Mouse (Mus musculus) kidney, postnatal 25 days (tissue): ENCODE results near the gene Jund.
A peak's percentile ranks its signal among the peaks of the same experiment; 100 is the strongest.

Experiments used
- DNase-seq, 2 experiments: peaks; one replicate each; pipeline ENCODE4 v3.0.0; 2021; ENCODE audit warnings: mixed read lengths in 2 of 2

The Jund gene

DNA sequence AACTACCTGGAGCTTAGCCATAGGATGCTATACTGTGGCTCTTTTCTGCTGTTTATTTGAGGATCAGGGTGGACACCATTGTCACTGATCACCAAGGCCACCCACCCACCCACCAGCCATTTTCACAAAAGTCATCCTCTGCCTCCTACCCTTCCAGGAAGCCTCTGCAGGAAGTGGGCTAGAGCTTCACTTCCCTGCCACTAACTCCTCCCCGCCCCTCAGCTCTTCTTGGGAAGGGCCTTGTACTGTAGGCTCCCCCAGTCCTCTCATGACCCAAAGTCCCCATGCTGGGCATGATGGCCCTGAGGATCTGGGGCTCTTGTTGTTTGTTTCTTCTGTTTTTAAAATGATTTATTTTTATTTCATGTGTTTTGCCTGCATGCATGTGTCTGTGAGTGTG lies 23.4 kb upstream of the Jund start:
- DNase-seq: no peak

DNA sequence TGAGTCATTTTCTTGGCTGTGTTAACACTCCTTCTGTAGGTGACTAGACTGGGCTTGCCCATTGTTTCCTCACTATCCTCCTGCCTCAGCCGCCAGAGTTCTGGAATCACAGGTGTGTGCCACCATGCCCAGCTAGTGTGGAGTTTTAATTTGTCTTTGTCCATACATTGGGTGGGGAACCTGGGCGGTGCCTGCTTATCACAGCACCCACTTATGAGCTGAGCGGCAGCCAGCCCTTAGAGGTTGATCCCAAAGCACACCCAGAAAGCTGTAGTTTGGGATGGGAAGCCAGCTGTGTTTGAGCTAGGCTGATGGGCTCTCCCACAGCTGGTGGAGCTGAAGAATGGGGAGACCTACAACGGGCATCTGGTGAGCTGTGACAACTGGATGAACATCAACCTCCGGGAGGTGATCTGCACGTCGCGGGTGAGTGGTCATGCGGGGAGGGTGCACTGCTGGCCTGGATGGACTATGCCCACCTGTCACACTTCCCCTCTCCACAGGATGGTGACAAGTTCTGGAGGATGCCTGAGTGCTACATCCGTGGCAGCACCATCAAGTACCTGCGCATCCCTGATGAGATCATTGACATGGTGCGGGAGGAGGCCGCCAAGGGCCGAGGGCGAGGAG lies 21.2 kb upstream of the Jund start:
- peak; percentile 64 to 88 for DNase-seq

DNA sequence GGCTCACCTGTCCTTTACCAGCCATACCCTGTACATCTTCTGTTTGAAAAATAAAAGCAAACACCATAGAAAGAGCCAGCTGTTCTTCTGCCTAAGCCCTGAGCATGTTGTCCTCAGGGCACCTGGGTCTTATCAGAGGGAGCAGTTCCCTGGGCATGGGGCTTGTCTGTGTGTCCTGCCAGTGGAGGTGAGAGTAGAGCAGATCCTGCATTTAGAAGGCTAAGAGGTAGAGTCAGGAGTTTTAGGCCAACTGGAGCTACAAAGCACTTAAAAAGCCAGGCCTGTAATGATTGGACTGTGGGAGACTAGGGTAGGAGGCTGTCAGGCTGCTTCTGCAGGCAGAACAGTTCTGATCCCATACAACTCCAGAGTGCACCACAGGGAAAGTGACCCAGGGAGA lies 20.1 kb upstream of the Jund start:
- no peak for DNase-seq

DNA sequence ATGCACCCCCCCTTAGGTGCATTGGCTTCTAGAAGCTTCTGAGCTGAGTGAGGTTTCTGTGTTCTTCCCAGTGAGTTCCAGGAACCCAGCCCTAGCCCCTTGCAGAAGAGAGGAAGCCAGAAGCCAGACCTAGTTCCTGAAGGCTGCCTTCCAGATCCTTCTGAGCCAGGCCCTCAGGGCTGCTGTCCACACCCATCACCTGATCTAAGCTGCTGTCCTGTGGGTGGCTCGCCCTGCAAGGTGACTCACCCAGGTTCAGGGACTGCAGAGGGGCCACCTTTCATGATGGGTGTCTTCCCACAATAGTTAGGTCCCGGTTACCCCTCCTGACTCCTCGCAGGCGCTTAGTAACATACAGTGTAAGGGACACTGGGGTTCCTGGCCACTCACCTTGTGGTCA lies 19.3 kb upstream of the Jund start:
- no peak for DNase-seq

DNA sequence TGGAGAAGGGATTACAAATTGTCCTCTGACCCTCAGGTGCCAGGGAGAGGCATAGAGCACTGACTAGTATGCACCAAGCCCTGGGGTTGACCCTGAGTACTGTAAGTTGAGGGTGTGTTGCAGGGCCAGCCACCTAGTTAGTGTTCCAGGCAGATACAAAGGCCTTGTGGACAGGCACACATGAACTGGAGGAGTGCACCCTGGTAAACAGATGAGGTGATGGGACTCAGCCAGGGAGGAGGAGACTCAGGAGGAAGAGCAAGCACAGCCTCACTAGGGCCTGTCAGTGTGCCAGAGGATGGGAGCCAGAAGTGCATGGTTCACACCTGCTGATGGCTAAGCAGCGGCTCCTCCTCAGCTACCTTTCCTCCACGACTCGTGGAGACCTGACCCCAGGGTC lies 18.7 kb upstream of the Jund start:
- DNase-seq: peak; percentile 89 to 94

DNA sequence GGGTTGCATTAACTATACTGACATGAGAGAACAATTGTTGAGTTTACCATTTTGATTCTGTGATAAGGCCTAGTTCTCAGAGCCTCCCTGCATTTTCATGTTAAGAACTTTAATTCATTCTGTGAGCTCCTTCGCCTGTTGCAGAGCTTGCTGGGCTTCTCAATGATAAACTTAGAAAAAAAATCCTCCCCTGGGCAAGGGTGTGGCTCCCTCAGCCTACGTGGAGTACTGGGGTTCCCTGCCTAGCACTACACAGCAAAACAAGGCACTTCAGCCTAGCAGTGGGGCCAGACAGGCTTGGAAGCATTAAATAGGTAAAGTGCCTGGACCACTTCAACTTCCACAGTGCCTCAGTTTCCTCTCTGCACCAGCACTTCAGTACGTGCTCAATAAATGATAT lies 17.3 kb upstream of the Jund start:
- no peak for DNase-seq

DNA sequence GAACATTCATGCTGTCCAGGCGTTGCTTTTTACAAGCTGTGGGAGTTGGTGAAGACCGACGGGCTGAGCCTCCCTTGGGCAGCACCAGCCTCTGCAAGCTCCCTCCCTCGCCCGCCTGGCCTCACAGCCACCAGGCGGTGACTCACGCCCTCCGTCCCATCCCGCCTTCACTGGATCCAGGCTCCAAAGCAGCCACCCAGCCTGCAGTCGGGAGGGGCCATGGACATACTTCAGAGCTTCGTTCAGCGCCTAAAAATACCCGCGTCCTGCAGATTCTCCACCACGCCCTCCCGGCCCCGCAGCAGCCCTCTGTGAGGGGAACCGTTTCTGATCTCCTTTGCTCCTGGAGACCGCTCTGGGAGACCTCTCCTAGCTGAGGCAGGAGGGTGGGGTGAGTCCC lies 16.6 kb upstream of the Jund start:
- DNase-seq: peak; percentile 48 to 79

DNA sequence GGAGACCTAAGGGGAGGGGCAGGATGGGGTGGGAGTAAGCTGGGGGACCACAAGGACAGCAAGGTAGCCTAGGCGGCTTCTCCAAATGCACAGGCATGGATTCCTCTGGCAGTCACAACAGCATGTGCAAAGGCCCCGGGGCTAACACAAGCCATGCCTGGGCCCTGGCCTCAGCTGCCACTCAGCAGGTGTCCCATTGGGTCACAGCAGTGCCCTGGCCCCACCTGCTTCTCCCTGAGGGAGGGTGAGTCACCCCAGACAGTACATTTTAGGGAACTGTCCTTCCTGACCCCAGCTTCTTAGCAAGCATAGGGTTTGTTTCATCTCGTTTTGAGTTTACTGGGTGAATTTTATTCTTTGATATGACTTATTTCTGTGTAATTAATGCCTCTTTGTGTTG lies 16.1 kb upstream of the Jund start:
- no peak for DNase-seq

DNA sequence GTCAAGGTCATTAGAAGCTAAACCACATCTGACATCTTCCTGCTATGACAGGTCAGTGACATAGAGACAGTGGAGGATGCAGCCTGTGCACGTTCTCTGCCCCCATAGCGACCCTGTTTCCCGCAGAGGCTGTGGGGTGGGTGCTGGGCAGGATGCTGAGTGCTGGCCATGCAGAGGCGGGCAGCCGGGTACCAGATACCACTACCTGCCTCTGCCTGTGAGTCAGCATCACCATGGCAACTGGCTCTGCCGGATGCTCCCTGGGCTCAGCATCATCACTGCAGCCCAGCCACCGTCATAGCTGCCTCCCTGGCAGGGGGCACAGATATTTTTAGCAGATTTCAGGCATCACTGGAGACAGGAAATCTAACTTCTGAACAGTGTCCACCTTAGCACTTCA lies 14.5 kb upstream of the Jund start:
- no peak for DNase-seq

DNA sequence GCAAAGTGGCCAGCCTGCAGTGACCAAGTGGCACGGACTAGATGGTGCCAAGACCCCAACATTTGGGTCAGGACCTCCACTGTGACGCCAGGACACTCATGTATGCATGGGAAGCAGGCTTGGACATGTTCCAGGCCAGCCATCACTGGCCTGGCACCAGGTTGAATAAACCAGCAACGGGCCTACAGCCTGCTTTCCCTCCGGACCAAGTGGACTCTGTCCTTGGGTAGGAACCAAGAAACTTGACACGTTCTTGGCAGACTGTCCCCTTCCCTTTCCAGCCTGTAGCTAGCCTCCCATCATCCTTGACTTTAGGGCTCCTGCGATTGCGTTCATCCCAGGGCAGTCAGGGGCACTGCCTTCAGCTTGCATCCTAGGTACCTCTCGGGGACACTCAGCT lies 11.2 kb upstream of the Jund start:
- peak; percentile 85 to 90 for DNase-seq

DNA sequence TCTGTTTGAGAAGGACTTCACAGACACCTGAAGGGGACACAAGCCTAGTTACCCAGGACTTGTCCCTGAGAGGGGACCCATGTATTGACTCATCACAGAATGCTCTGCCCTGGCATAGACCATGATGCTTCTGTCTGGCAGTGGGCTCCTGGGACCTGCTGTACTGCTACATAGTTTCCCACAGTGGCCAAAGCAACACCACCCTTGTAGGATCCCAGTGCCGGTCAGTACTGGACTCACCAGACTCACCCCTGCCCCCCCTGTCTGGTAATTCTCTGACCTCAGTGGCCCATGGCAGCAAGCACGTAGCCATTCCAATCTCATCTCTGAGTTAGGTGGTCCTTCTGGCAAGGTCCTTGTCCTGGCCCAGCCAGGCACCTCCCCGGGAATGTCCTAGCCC lies 10.6 kb upstream of the Jund start:
- no peak for DNase-seq

DNA sequence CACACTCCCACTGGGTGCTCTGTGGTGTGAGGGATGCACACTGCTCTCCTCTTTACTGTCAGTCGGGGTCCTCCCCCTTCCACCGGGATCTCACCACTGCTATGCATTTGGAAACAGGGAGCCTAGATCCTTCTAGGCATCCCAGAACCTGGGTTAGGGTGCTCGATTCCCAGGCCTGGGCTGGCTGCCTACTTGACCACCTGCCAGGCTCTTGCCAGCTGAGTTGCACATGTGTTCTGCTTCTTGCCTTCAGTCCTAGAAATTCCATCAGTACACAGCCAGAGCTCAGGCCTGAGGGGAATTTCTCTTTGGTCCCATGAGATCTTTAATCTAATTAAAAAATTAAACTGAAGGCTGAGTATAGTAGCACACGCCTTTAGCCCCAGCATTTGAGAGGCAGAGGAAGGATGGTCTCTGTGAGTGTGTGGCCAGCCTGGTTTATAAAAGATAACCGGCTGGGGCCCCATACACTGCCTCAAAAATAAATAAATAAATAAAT lies 8.8 kb upstream of the Jund start:
- DNase-seq: no peak

DNA sequence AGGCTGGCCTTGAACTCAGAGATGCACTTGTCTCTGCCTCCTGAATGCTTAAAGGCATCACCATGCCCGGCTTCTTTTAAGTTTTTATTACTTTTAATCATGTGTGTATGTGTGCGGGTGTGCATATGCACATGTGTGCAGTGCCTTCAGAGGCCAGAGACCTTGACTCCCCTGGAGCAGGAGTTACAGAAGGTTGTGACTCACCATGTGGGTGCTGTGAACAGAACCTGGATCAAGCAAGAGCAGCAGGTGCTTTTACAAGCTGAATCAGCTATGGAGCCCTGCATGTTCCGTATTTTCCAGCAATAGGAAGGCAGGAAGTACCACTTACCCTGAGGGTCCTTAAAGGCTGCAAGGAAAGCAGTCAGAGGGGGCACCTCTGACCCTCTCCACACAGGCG lies 7.5 kb upstream of the Jund start:
- no peak for DNase-seq

DNA sequence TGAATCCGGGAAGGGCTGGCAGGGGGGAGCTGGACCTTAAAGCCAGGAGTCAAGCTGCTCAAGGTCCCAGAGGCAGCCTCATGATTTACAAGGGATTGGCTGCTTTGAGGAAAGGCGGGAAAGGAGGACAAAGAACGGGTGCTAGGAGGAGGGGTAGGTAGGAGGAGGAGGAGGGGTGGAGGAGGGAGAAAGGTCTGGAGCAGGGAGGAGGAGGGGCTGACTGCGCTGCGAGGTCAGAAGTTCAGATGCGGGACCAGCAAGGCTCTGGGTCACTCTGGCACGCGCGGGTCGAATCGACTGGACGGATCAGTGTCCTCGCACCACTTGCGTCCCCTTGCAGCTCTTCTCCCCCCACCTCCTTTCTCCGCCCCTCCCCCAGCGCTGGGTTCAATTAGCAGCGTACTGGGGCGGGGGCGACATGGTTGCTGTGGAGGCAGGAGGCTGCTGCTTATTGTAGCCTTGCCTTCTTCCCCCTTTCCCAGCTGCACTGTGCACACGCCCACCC lies 7.0 kb upstream of the Jund start:
- DNase-seq: peak; percentile 71 to 89

DNA sequence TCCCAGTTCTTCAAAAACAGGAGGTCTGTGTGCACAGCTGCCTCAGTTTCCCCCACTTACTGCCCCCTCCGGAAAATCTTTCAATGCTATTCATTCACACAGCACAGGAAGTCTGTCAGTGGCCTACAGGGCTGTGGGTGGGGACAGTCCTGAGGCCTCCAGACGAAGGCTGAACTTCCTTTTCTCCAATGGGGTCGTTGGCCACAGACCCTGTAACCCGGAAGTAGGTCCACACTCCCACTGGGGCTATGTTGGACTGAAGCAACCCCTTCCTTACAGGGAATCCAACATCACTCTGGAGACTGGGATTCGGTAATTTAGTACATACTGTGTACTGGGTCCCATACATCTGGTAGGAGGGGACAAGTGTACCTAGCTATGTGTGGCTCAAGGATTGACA lies 5.1 kb upstream of the Jund start:
- no peak for DNase-seq

DNA sequence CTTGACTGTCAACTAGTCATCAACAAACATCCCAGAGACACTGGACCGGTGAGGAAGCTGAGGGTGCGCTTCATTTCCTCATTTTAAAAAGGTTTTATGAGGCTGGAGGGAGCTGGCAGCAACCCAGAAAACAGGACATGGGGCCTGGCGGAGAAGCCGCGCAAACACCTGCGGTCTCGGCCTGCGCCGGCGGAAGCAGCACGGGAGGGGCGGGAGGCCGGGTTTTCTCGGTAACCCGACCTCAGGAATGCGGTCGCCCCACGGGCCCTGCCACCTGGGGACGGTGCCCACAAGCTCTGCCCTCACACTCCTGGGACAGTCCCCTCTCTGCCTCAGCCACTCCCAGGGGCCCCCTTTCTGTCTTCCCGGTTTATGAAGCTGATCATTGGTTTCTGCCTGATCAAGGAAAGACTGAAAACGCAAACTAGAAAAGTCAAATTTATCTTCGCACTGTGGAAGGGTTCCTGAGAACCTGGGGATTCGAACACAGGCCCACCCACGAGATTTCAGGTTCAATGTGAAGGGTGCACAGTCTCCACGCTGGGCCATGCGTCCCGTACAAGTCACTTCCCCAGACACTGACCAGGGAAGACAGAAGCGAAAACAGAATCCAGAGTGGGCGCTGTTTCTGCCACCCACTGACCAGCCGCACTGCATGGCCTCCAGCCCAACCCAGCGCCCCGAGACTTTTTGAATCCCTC lies 3.3 kb upstream of the Jund start:
- peak; percentile 62 to 86 for DNase-seq

DNA sequence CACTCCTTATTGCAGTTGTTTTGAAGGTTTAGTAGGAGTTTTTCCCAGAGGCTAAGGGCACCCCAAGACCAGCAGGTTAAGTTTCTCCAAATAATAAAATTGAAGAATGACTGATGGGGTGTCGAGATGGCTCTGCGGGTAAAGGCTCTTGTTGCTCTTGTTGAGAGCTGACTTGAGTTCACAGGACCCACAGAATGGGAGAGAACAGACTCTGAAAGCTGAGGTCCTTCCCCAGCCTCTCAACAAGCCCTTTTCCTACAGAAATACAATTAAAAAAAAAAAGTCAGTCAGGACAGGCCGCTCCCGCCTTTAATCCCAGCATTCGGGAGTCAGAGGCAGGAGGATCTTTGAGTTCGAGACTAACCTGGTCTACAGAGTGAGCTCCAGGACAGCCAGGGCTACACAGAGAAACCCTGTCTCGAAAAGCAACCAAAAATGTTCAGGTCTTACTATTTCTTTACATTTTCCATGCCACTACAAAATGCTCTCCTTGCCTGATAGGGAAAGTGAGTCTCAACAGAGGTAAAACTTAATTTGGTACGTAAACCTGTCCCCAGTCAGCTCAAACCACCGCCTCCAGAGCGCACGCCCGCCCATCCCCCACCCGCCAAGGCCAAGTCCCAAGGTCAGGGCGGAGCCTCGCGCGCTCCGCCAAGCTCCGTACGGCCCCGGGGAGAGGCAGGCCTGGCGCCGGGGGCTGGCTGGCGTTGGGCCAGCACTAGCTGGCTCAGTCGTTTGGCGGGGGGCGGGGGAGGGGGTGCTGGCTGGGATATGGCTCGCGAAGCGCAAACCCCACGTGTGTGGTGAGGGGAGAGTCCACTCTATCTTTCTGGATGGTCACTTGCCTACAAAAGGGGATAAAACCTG lies 2.5 kb upstream of the Jund start:
- peak; percentile 88 to 92 for DNase-seq

DNA sequence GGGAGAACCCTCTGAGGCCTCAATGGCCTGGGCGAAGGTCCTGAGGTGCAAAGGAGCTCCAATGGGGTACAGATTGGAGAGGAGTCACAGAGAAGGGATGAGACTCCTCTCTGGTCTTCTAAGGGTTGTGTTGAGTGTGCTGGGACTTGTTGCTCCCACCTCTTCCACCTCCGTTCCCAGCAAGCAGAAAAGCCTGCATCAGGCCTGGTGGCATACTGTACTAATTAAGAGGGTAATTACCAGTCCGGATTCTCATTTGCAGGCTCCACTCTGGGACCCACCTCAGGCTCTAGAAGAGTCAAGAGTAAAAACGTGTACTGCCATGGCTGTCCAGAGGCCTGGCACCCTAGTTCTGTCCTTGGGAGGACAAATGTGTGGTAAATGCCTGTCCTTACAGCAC lies 1.8 kb upstream of the Jund start:
- DNase-seq: no peak

DNA sequence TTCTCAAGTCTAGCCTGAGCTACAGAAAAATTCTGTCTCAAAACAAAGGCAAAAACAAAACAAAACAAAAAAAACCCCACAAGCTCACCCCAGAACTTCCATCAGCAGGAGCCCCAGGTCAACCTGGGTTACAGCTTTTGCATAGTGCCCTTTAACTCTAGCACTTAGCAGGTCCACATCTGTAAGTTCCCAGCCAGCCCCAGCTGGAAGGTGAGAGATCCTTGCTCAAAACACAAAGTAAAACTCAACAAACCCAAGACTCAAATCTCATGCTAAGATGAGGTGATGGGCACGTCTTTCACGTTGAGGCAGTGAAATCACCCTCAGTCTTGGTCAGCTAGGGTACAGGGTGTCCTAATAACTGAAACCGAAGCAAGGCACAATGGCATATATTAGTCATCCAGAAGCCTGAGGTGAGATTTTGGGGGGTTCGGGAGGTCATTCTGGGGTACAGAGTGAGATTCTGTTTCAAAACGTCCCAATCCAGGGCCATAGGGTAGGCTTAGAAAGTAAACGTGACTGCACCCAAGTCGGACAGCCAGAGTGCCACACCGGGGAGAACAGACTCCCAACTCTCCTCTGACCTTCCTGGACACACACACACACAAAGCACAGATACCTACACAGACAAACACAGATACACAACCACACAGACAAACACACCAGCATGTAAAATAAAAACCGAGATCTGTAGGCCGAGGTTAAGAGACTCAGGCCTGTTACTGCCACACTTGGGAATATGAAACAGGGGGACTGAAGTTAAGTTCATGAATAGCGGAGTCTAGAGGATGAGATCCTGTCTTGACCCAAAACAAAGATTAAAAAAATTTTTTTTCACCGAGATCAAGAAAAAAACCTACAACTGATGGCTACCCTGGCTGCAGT lies 1.1 kb upstream of the Jund start:
- DNase-seq: no peak

DNA sequence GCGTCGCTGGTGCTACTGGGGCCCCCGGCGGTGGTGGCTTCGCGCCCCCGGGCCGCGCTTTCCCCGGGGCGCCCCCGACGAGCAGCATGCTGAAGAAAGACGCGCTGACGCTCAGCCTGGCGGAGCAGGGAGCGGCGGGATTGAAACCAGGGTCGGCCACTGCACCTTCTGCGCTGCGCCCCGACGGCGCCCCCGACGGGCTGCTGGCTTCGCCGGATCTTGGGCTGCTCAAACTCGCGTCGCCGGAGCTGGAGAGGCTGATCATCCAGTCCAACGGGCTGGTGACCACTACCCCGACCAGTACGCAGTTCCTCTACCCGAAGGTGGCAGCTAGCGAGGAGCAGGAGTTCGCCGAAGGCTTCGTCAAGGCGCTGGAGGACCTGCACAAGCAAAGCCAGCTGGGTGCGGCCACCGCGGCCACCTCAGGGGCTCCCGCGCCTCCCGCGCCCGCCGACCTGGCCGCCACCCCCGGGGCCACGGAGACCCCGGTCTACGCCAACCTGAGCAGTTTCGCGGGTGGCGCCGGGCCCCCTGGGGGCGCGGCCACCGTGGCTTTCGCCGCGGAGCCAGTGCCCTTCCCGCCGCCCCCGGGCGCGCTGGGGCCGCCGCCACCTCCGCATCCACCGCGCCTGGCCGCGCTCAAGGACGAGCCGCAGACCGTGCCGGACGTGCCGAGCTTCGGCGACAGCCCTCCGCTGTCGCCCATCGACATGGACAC lies 526 bp downstream of the Jund start:
- DNase-seq: peak in 1 of 2 experiments; percentile 56

DNA sequence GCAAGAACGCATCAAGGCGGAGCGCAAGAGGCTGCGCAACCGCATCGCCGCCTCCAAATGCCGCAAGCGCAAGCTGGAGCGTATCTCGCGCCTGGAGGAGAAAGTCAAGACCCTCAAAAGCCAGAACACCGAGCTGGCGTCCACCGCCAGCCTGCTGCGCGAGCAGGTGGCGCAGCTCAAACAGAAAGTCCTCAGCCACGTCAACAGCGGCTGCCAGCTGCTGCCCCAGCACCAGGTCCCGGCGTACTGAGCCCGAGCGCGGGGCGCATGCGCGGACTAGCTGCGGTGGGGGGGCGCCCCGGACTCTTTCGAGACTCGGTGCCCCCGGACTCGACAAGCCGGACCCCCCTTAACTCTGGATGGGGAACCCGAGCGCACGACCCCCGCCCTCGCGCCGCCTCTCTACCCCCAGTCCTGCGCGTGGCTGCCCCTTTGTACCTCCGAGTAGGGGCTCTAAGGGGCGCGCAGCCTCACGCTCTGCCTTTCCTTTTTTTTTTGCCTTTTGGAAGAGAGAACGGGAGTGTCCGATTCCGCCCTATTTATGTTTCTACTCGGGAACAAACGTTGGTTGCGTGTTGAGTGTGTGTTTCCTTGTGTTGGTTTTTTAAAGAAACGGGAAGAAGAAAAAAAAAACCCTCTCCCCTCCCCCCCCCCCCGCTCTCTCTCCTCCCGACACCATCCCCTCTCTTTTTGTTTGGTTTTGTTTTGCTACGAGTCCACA lies 1.2 kb downstream of the Jund start:
- peak; percentile 80 to 89 for DNase-seq
